Comparison of ENCODE assay signal across 16 mouse cellular contexts in the genomic region with DNA sequence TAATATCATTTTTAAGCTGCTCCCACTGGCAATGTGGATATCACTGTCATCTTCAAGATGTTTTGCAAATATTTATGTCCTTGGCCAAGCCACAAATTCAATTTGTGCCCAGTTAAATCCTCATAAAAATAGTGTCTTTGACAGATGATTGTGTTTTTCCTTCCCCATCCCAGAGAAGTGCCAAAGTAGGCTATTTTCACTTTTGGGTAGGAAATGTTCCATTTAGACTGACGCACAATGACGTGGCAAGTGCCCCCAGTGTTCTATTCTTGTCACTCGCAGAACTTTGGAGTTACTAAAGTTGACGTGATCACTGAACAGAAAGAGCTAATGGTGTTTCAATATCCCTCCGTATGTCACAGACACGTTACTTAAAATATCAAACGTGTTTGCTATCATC.
DNase-seq lines count a peak whose midpoint lies in the region; ATAC-seq and TF ChIP-seq lines count a peak whose summit lies in the region.
"Had no signal": no experiment of that assay in that cellular context is flagged by ENCODE, and none has a peak within 500 bp of the region (broad histone marks: within the 10 kb centered on the region; RNA-seq: fewer than 3 reads in every experiment).

No protein-coding gene starts in this region.

- ATAC-seq in forebrain, postnatal 0 days: no peak
- no peak for ATAC-seq in forebrain, embryonic 15.5 days (replicated peaks)
- no peak for ATAC-seq in megakaryocyte-erythroid progenitor cell, adult 5-6 weeks (replicated peaks; ENCODE audit: low FRiP score, low TSS enrichment, poor library complexity, severe bottlenecking)
- ATAC-seq: intestine, embryonic 15.5 days had no signal

- H3K27ac ChIP-seq in forebrain, postnatal 0 days (ENCODE audit: low read depth, low read length): no peak overlapping the region
- no peak overlapping the region for H3K27ac ChIP-seq in forebrain, embryonic 15.5 days (replicated peaks)
- H3K27ac ChIP-seq: intestine, embryonic 15.5 days; kidney, postnatal 0 days; lung, embryonic 15.5 days had no signal

- DNase-seq in forebrain, postnatal 0 days: peak; percentile 45
- DNase-seq in right cerebral cortex, adult 18-20 months: peak; percentile 63
- no peak for DNase-seq in right cerebral cortex, postnatal 4 days
- DNase-seq in left cerebral cortex, adult 9 months (ENCODE audit: low spot score in 2 of 2): peak; percentile 8 to 39
- DNase-seq in gastrocnemius, adult 18-20 months (ENCODE audit: low spot score): no peak
- DNase-seq in kidney, adult 8-10 months: no peak
- DNase-seq: cerebellum, adult 11 months; heart, adult 18-20 months; thymus, adult 18-20 months had no signal

- H3K9me3 ChIP-seq in forebrain, postnatal 0 days (ENCODE audit: low read length): no peaks in the 10 kb centered on the region
- H3K9me3 ChIP-seq in forebrain, embryonic 15.5 days: no peaks in the 10 kb centered on the region
- H3K9me3 ChIP-seq: intestine, embryonic 15.5 days; lung, embryonic 15.5 days had no signal

- H3K4me1 ChIP-seq in forebrain, postnatal 0 days (ENCODE audit: insufficient read depth): no peaks in the 10 kb centered on the region; the same call in 1 of the 2 replicates
- H3K4me1 ChIP-seq in forebrain, embryonic 15.5 days: no peaks in the 10 kb centered on the region; the same call in 1 of the 2 replicates
- H3K4me1 ChIP-seq: intestine, embryonic 15.5 days; megakaryocyte, embryonic 14.5 days had no signal

- no peak for TF ChIP-seq CTCF in forebrain, postnatal 0 days (IDR thresholded peaks at IDR 0.05; ENCODE audit: low read depth)

- H3K4me3 ChIP-seq in forebrain, postnatal 0 days (ENCODE audit: low read depth, low read length): no peak overlapping the region
- no peak overlapping the region for H3K4me3 ChIP-seq in forebrain, embryonic 15.5 days
- H3K4me3 ChIP-seq: intestine, embryonic 15.5 days; lung, embryonic 15.5 days; megakaryocyte, embryonic 14.5 days had no signal

- H3K4me2 ChIP-seq in forebrain, postnatal 0 days (ENCODE audit: low read depth): no peak overlapping the region
- no peak overlapping the region for H3K4me2 ChIP-seq in forebrain, embryonic 15.5 days (replicated peaks)
- H3K4me2 ChIP-seq: intestine, embryonic 15.5 days; liver, embryonic 11.5 days; lung, embryonic 15.5 days had no signal

- no peak overlapping the region for H3K9ac ChIP-seq in forebrain, postnatal 0 days
- no peak overlapping the region for H3K9ac ChIP-seq in forebrain, embryonic 15.5 days (replicated peaks)
- H3K9ac ChIP-seq: intestine, embryonic 15.5 days; lung, embryonic 15.5 days had no signal

- H3K36me3 ChIP-seq in forebrain, postnatal 0 days (ENCODE audit: insufficient read depth): no peaks in the 10 kb centered on the region
- no peaks in the 10 kb centered on the region for H3K36me3 ChIP-seq in forebrain, embryonic 15.5 days
- H3K36me3 ChIP-seq: intestine, embryonic 15.5 days; lung, embryonic 15.5 days had no signal

- WGBS in forebrain, postnatal 0 days: 54% methylated on average over 7 of the region's 7 CpGs
- 78% methylated on average over 7 of the region's 7 CpGs for WGBS in forebrain, embryonic 15.5 days

- H3K27me3 ChIP-seq in forebrain, postnatal 0 days (ENCODE audit: insufficient read depth, low read length): no peaks in the 10 kb centered on the region
- no peaks in the 10 kb centered on the region for H3K27me3 ChIP-seq in forebrain, embryonic 15.5 days
- H3K27me3 ChIP-seq: intestine, embryonic 15.5 days; lung, embryonic 15.5 days; megakaryocyte, embryonic 14.5 days had no signal

Comparison
In these comparisons a context has a peak if more than half of its experiments do, and no peak if none do; other contexts are left out.
1. DNase-seq: peak in forebrain, postnatal 0 days (single experiment), right cerebral cortex, adult 18-20 months (single experiment) and left cerebral cortex, adult 9 months (2 of 2); none in right cerebral cortex, postnatal 4 days (single experiment), gastrocnemius, adult 18-20 months (single experiment) and kidney, adult 8-10 months (0 of 2).